Mouse (Mus musculus) kidney, adult 2 months (tissue): ENCODE data around the gene Borcs8. TPM values are rescaled to one million over a fixed set of nuclear protein-coding genes. Genes with fewer than 3 reads are reported as not detected.

ENCODE experiments used
- DNase-seq: peaks from one replicate; pipeline ENCODE4 v3.0.0; 2021
- H3K27ac ChIP-seq: fragments of 200-500 bp; 2 replicates; pipeline ENCODE4 v1.5.1; 2012; ENCODE audit warnings: low read depth, low read length, control low read depth, inconsistent platforms; ENCODE audit not compliant: insufficient read depth
- H3K27me3 ChIP-seq: fragments of 200-500 bp; replicated peaks from 2 replicates; pipeline ENCODE4 v1.6.1; 2012; ENCODE audit warnings: mild to moderate bottlenecking, moderate library complexity, low read length, inconsistent platforms; ENCODE audit not compliant: control insufficient read depth, insufficient read depth
- H3K36me3 ChIP-seq: fragments of 200-500 bp; 2 replicates; pipeline ENCODE4 v1.6.1; 2012; ENCODE audit warnings: mild to moderate bottlenecking, moderate library complexity, low read length, inconsistent platforms; ENCODE audit not compliant: control insufficient read depth, insufficient read depth
- H3K4me1 ChIP-seq: fragments of 200-500 bp; 2 replicates; pipeline ENCODE4 v1.6.1; 2011; ENCODE audit warnings: low read length; ENCODE audit not compliant: control insufficient read depth, insufficient read depth
- H3K4me3 ChIP-seq: fragments of 200-500 bp; 2 replicates; pipeline ENCODE4 v1.5.1; 2011; ENCODE audit warnings: mild to moderate bottlenecking, low read depth, low read length, control low read depth; ENCODE audit not compliant: insufficient read depth
- CTCF ChIP-seq: fragments of 200-500 bp; conservative IDR thresholded peaks from 2 replicates; pipeline ENCODE4 v1.5.1; 2011; ENCODE audit warnings: low read depth, mild to moderate bottlenecking, control low read depth, low read length, moderate library complexity, mixed read lengths; ENCODE audit not compliant: insufficient read depth, insufficient read length
- POLR2A ChIP-seq: fragments of 200-500 bp; IDR thresholded peaks from one replicate; pipeline ENCODE4 v1.6.1; 2011; ENCODE audit warnings: low read depth, low read length, control low read depth
- WGBS: fragments of 180-500 bp; shearing (Covaris S2); methylation state at CpG from one replicate; pipeline ENCODE4 v1.1.7; 2018; 5-methylcytosine and 5-hydroxymethylcytosine counted together
- polyA plus RNA-seq: library from polyadenylated mRNA; depleted of rRNA; stranded (reverse); fragments of >200 nt; gene quantifications from 2 replicates; pipeline ENCODE4 v1.2.3, GENCODE M21; 2012

Gene Borcs8
- polyA plus RNA-seq, 1 experiment = 107 TPM

- Histone ChIP-seq H3K36me3 (no peaks in the 10 kb centered on the region), H3K27ac (no peak overlapping the region), H3K4me3 (no peak overlapping the region), H3K27me3 (no peaks in the 10 kb centered on the region), H3K4me1 (peaks cover 8% of the 10 kb centered on the region)
- no peak for TF ChIP-seq POLR2A
- TF ChIP-seq CTCF = no peak
- DNase-seq = peak; percentile 87
- 54% methylated on average over 3 of the region's 3 CpGs for WGBS
These were observed 31.4 kb downstream of the Borcs8 start for GRCm38 (mm10) chr8:70170748-70171147.

GRCm38 (mm10) chr8:70171240-70171639 lies 31.9 kb downstream of the Borcs8 start:
- Histone ChIP-seq H3K4me3 (no peak overlapping the region), H3K36me3 (no peaks in the 10 kb centered on the region), H3K27ac (no peak overlapping the region), H3K4me1 (peaks cover 8% of the 10 kb centered on the region), H3K27me3 (no peaks in the 10 kb centered on the region)
- WGBS = 75% methylated on average over 7 of the region's 7 CpGs
- TF ChIP-seq POLR2A (no peak), CTCF (no peak)
- DNase-seq = no peak

- peak within 1 kb of the TSS; percentile 58; the same call in 1 of the 2 replicates for H3K27ac ChIP-seq
- WGBS = 1% methylated on average over 27 of the region's 27 CpGs
These were observed 32.9 kb downstream of the Borcs8 start, which contains the start of gene Tmem161a for GRCm38 (mm10) chr8:70172043-70172681. Tmem161a (plus strand) TSS chr8:70172356.

GRCm38 (mm10) chr8:70173320-70173719 lies 34.0 kb downstream of the Borcs8 start:
- H3K27ac ChIP-seq = no peak overlapping the region
- 71% methylated on average over 5 of the region's 5 CpGs for WGBS
- TF ChIP-seq CTCF (no peak), POLR2A (no peak)

More at GRCm38 (mm10) chr8:70172043-70172681, 32.9 kb downstream of the Borcs8 start, which contains the start of gene Tmem161a:
- DNase-seq = peak; percentile 98
- Histone ChIP-seq H3K36me3 (no peaks in the 10 kb centered on the region), H3K4me1 (peaks cover 8% of the 10 kb centered on the region), H3K27me3 (no peaks in the 10 kb centered on the region), H3K4me3 (peak within 1 kb of the TSS; percentile 80)
- TF ChIP-seq CTCF (no peak), POLR2A (peak; percentile 61)

GRCm38 (mm10) chr8:70174079-70174478 lies 34.8 kb downstream of the Borcs8 start:
- Histone ChIP-seq H3K36me3 (no peaks in the 10 kb centered on the region; the same call in 1 of the 2 replicates), H3K4me1 (peaks cover 8% of the 10 kb centered on the region), H3K4me3 (no peak overlapping the region), H3K27ac (no peak overlapping the region), H3K27me3 (no peaks in the 10 kb centered on the region)
- 88% methylated on average over 7 of the region's 7 CpGs for WGBS
- TF ChIP-seq POLR2A = no peak
- TF ChIP-seq CTCF = no peak
- no peak for DNase-seq

More at GRCm38 (mm10) chr8:70173320-70173719, 34.0 kb downstream of the Borcs8 start:
- Histone ChIP-seq H3K4me3 (no peak overlapping the region), H3K36me3 (no peaks in the 10 kb centered on the region; the same call in 1 of the 2 replicates), H3K27me3 (no peaks in the 10 kb centered on the region), H3K4me1 (peaks cover 8% of the 10 kb centered on the region)
- no peak for DNase-seq

GRCm38 (mm10) chr8:70178231-70178630 lies 38.9 kb downstream of the Borcs8 start:
- H3K27me3 ChIP-seq = no peaks in the 10 kb centered on the region
- TF ChIP-seq CTCF (no peak), POLR2A (no peak)
- H3K4me3 ChIP-seq = no peak overlapping the region
- peaks cover 3% of the 10 kb centered on the region for H3K4me1 ChIP-seq
- no peak for DNase-seq
- H3K36me3 ChIP-seq = no peaks in the 10 kb centered on the region; the same call in 1 of the 2 replicates
- H3K27ac ChIP-seq = no peak overlapping the region
- 87% methylated on average over 2 of the region's 2 CpGs for WGBS

DNA sequence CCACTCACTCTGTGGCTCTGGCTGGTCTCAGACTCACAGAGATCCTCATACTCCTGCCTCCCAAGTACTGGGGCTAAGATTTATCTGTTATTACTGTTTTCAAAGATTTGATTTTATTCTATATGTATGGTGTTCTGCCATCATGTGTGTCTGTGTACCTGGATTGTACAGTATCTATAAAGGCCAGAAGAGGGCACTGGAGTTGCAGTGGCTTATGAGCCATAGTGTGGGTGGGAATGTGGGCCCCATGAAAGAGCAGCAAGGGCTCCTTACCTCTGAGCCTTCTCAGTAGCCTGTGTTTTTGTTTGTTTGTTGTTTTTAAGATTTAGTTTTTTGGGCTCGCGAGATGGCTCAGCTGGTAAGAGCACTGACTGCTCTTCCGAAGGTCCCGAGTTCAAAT lies 39.8 kb downstream of the Borcs8 start:
- WGBS = 93% methylated on average over 4 of the region's 4 CpGs
- H3K27me3 ChIP-seq = no peaks in the 10 kb centered on the region
- H3K27ac ChIP-seq = no peak overlapping the region
- TF ChIP-seq CTCF (peak; percentile 51), POLR2A (no peak)
- no peak overlapping the region for H3K4me3 ChIP-seq
- no peaks in the 10 kb centered on the region; the same call in 1 of the 2 replicates for H3K36me3 ChIP-seq
- no peaks in the 10 kb centered on the region for H3K4me1 ChIP-seq
- no peak for DNase-seq
